Mouse (Mus musculus) frontal cortex, adult (tissue): ENCODE measurements around the gene Hhat.

Experiments
- ATAC-seq: cut with Nextera tagmentation; 2 replicates; pipeline ENCODE4 v1.9.2; 2017; ENCODE audit warnings: mild to moderate bottlenecking, moderate library complexity, mixed read lengths; ENCODE audit not compliant: low TSS enrichment

Gene Hhat

GRCm38 (mm10) chr1:192744880-192745239 is 26.2 kb downstream of the Hhat start:
- no peak for ATAC-seq

GRCm38 (mm10) chr1:192742394-192743251 is 28.4 kb downstream of the Hhat start:
- no peak for ATAC-seq

GRCm38 (mm10) chr1:192741896-192742295 is 29.1 kb downstream of the Hhat start:
- ATAC-seq: no peak

- ATAC-seq: no peak
These were observed 34.5 kb downstream of the Hhat start for GRCm38 (mm10) chr1:192736524-192736923.

- 0 out of 2 replicates have a peak, but pooled peaks have one; percentile 23 for ATAC-seq
These were observed 35.0 kb downstream of the Hhat start for GRCm38 (mm10) chr1:192736002-192736426.

GRCm38 (mm10) chr1:192730517-192730916 is 40.5 kb downstream of the Hhat start:
- peak; percentile 68 for ATAC-seq

GRCm38 (mm10) chr1:192726996-192727624 is 43.9 kb downstream of the Hhat start:
- peak; percentile 60 for ATAC-seq

- ATAC-seq: peak; percentile 83
These were observed 48.9 kb downstream of the Hhat start for GRCm38 (mm10) chr1:192722147-192722546.

- ATAC-seq: no peak
These were observed 50.9 kb downstream of the Hhat start for GRCm38 (mm10) chr1:192720156-192720555.

GRCm38 (mm10) chr1:192711779-192712348 is 59.2 kb downstream of the Hhat start:
- ATAC-seq: no peak

- peak; percentile 57; the same call in 1 of the 2 replicates for ATAC-seq
These were observed 70.5 kb downstream of the Hhat start for GRCm38 (mm10) chr1:192700339-192701073.

- ATAC-seq: no peak
These were observed 71.9 kb downstream of the Hhat start for GRCm38 (mm10) chr1:192699101-192699500.

GRCm38 (mm10) chr1:192696371-192696863 is 74.6 kb downstream of the Hhat start:
- ATAC-seq: no peak

- no peak for ATAC-seq
These were observed 77.4 kb downstream of the Hhat start for GRCm38 (mm10) chr1:192693644-192694043.

- no peak for ATAC-seq
These were observed 78.0 kb downstream of the Hhat start for GRCm38 (mm10) chr1:192692982-192693381.

GRCm38 (mm10) chr1:192682219-192682951 is 88.6 kb downstream of the Hhat start:
- ATAC-seq: no peak

GRCm38 (mm10) chr1:192677236-192677635 is 93.8 kb downstream of the Hhat start:
- no peak for ATAC-seq

GRCm38 (mm10) chr1:192663608-192664007 is 107.4 kb downstream of the Hhat start:
- ATAC-seq: no peak

- no peak for ATAC-seq
These were observed 107.9 kb downstream of the Hhat start for GRCm38 (mm10) chr1:192663092-192663491.

- ATAC-seq: no peak
These were observed 109.4 kb downstream of the Hhat start for GRCm38 (mm10) chr1:192661612-192662011.

GRCm38 (mm10) chr1:192657417-192657816 is 113.6 kb downstream of the Hhat start:
- peak; percentile 38; the same call in 1 of the 2 replicates for ATAC-seq
